Mouse (Mus musculus): ENCODE measurements around the gene Dpy19l2. TPM values are rescaled to one million over a fixed set of nuclear protein-coding genes. Genes with fewer than 3 reads are reported as not detected.

Dpy19l2 gene
- polyA plus RNA-seq, 1 experiment from 2014 or later: 0.08 TPM

GRCm38 (mm10) chr9:24513290-24514077 is 182.6 kb downstream of the Dpy19l2 start:
- no peaks in the 10 kb centered on the region for H3K36me3 ChIP-seq (ENCODE audit: control insufficient read depth, insufficient read depth, low read length)
- DNase-seq (ENCODE audit: low spot score) (no peak), ATAC-seq (replicated peaks; ENCODE audit: low FRiP score) (no peak)
- H3K9ac ChIP-seq (ENCODE audit: low read depth, low read length): no peak overlapping the region
- H3K27ac ChIP-seq (ENCODE audit: low read depth, low read length): no peak overlapping the region
- no peaks in the 10 kb centered on the region for H3K9me3 ChIP-seq (ENCODE audit: control insufficient read depth, low read length)
- H3K27me3 ChIP-seq (replicated peaks; ENCODE audit: control insufficient read depth, insufficient read depth, low read length): no peaks in the 10 kb centered on the region
- no peak overlapping the region for H3K4me3 ChIP-seq (ENCODE audit: low read depth, low read length)
- no peak overlapping the region for H3K4me2 ChIP-seq
- WGBS: 78% methylated on average over 9 of the region's 9 CpGs
- no peaks in the 10 kb centered on the region for H3K4me1 ChIP-seq (replicated peaks; ENCODE audit: control insufficient read depth, insufficient read depth, low read length)

- no peaks in the 10 kb centered on the region for H3K27me3 ChIP-seq (replicated peaks; ENCODE audit: control insufficient read depth, insufficient read depth, low read length)
- ATAC-seq (replicated peaks; ENCODE audit: low FRiP score) (0 out of 2 replicates have a peak, but pooled peaks have one; percentile 2), DNase-seq (ENCODE audit: low spot score) (no peak)
- H3K9me3 ChIP-seq (ENCODE audit: control insufficient read depth, low read length): no peaks in the 10 kb centered on the region
- H3K4me2 ChIP-seq: no peak overlapping the region
- no peak overlapping the region for H3K27ac ChIP-seq (ENCODE audit: low read depth, low read length)
- no peak overlapping the region for H3K9ac ChIP-seq (ENCODE audit: low read depth, low read length)
- H3K4me3 ChIP-seq (ENCODE audit: low read depth, low read length): no peak overlapping the region
- H3K36me3 ChIP-seq (ENCODE audit: control insufficient read depth, insufficient read depth, low read length): no peaks in the 10 kb centered on the region
- H3K4me1 ChIP-seq (replicated peaks; ENCODE audit: control insufficient read depth, insufficient read depth, low read length): no peaks in the 10 kb centered on the region
- 87% methylated on average over 5 of the region's 5 CpGs for WGBS
Observed at GRCm38 (mm10) chr9:24512121-24512539, 184.0 kb downstream of the Dpy19l2 start.

DNA sequence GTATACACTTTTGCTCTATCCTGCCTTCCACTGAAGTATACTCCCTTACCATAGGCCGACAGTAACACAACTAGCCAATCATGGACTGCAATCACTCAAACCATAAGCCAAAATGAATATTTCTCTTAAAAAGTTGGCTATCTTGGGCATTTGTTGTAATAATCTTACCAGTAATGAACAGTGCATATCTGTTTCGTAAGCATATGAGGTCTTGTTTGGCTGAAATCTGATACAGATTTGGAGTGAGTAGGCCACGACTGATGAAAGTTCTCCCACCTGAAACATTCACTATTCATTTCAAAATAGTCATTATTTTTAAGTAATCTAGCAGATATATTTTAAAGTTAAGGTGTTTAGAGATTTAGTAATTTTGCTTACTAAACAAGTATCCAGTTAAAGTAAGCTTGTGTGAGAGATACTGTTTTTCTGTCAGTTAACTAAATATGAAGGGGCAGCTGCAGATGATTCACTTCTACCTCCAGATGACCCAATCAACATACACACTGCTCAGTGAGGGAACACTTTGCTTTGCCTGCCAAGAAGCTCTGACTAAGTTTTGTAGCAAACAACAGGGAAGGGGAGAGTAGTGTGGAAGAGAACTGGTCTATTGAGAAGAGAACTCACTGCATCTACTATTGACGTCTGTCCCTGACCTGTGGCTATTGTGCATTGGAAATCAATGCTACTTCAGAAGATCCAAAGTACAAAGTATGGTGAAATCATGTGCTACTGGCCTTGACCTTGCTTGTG is 184.5 kb downstream of the Dpy19l2 start:
- H3K9me3 ChIP-seq (ENCODE audit: control insufficient read depth, low read length): no peaks in the 10 kb centered on the region
- no peaks in the 10 kb centered on the region for H3K27me3 ChIP-seq (replicated peaks; ENCODE audit: control insufficient read depth, insufficient read depth, low read length)
- WGBS: 81% methylated on average over 4 of the region's 4 CpGs
- no peak overlapping the region for H3K4me2 ChIP-seq
- H3K4me3 ChIP-seq (ENCODE audit: low read depth, low read length): no peak overlapping the region
- no peaks in the 10 kb centered on the region for H3K36me3 ChIP-seq (ENCODE audit: control insufficient read depth, insufficient read depth, low read length)
- DNase-seq (ENCODE audit: low spot score): no peak
- no peak overlapping the region for H3K9ac ChIP-seq (ENCODE audit: low read depth, low read length)
- H3K4me1 ChIP-seq (replicated peaks; ENCODE audit: control insufficient read depth, insufficient read depth, low read length): no peaks in the 10 kb centered on the region
- no peak overlapping the region for H3K27ac ChIP-seq (ENCODE audit: low read depth, low read length)
- ATAC-seq (replicated peaks; ENCODE audit: low FRiP score): 0 out of 2 replicates have a peak, but pooled peaks have one; percentile 12

GRCm38 (mm10) chr9:24508880-24509279 is 187.2 kb downstream of the Dpy19l2 start:
- WGBS: 84% methylated on average over 4 of the region's 4 CpGs
- Histone ChIP-seq H3K4me2 (no peak overlapping the region), H3K9me3 (ENCODE audit: control insufficient read depth, low read length) (no peaks in the 10 kb centered on the region), H3K9ac (ENCODE audit: low read depth, low read length) (no peak overlapping the region), H3K27ac (ENCODE audit: low read depth, low read length) (no peak overlapping the region), H3K4me3 (ENCODE audit: low read depth, low read length) (no peak overlapping the region), H3K4me1 (replicated peaks; ENCODE audit: control insufficient read depth, insufficient read depth, low read length) (peaks cover 3% of the 10 kb centered on the region; the same call in 1 of the 2 replicates), H3K36me3 (ENCODE audit: control insufficient read depth, insufficient read depth, low read length) (no peaks in the 10 kb centered on the region), H3K27me3 (replicated peaks; ENCODE audit: control insufficient read depth, insufficient read depth, low read length) (no peaks in the 10 kb centered on the region)
- DNase-seq (ENCODE audit: low spot score) (no peak), ATAC-seq (replicated peaks; ENCODE audit: low FRiP score) (no peak)

Other genes with a start within 250 kb of the Dpy19l2 start
- gene Dpy19l1, start 193.2 kb downstream of the Dpy19l2 start, polyA plus RNA-seq (2014; fragmentation: Nextera tagmentation; extraction: Ambion mirVana): 23.5 and 26.0 TPM in 2 replicates
- gene Cypt4, start 71.1 kb downstream of the Dpy19l2 start, polyA plus RNA-seq (2014; fragmentation: Nextera tagmentation; extraction: Ambion mirVana): not detected in 2 replicates
- 2.1 and 3.4 TPM in 2 replicates for gene Tbx20, start 78.0 kb upstream of the Dpy19l2 start, polyA plus RNA-seq (2014; fragmentation: Nextera tagmentation; extraction: Ambion mirVana)

Measured in liver, embryonic 11.5 days (tissue).